ENCODE assay signal across 9 mouse cellular contexts in the genomic region with DNA sequence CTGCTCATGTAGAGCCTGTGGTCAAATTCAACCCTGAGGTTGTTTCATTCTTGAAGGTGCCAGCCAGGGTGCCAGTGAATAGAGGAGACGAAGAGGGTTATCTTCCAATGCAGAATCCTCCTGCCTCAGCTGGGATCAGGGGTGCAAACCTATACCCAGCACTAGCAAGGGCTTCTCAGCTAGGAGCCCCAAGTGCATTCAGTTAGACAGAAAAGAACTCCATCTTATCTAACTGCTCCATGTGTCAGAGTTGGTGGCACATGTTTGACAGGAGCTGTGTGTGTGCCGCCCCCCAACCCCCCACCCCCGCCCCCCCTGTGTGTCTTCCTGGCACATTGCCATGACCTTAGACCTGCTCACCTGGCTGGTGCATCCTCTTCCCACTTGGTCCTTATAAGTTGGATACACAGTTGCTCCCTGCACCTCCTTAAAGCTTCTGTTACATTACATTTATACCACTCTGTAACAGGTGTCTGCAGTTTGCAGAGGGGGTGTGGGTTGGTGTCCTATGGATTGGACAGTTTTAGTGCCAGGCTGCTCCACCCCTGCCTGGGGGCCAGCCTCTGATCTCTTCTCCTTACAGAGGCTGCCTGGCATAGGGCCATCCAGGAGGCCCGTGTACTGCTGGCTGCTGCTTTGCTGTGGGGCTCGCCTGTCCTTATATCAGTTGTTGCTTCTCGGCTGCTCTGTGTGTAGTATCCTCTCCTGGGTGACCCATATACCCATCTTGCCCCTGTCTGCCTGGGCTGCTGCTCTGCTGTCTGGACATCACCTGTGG. TPM values are rescaled to one million over a fixed set of nuclear protein-coding genes. Genes with fewer than 3 reads are reported as not detected.
DNase-seq lines count a peak whose midpoint lies in the region; ATAC-seq and TF ChIP-seq lines count a peak whose summit lies in the region.
"Had no signal": no experiment of that assay in that cellular context is flagged by ENCODE, and none has a peak within 500 bp of the region (broad histone marks: within the 10 kb centered on the region; RNA-seq: fewer than 3 reads in every experiment).

No protein-coding gene starts in this region.

- H3K36me3 ChIP-seq in heart, embryonic 12.5 days: no peaks in the 10 kb centered on the region
- no peaks in the 10 kb centered on the region for H3K36me3 ChIP-seq in lung, postnatal 0 days (ENCODE audit: insufficient read depth, low read length)
- 0 out of 2 replicates have a peak, but pooled peaks cover 1% of the 10 kb centered on the region for H3K36me3 ChIP-seq in macrophage (ENCODE audit: inconsistent target)

- 58% methylated on average over 6 of the region's 6 CpGs for WGBS in heart, embryonic 12.5 days
- 49% methylated on average over 6 of the region's 6 CpGs for WGBS in lung, postnatal 0 days
- 45% methylated on average over 6 of the region's 6 CpGs for WGBS in lung, adult 2 months
- 48% methylated on average over 6 of the region's 6 CpGs for WGBS in macrophage (ENCODE audit: missing documents)

- no peaks in the 10 kb centered on the region for H3K9me3 ChIP-seq in heart, embryonic 12.5 days (replicated peaks)
- H3K9me3 ChIP-seq in lung, postnatal 0 days (ENCODE audit: low read length): no peaks in the 10 kb centered on the region

- no peak for TF ChIP-seq POLR2A in lung, adult 2 months (IDR thresholded peaks at IDR 0.05; ENCODE audit: borderline replicate concordance, extremely low read depth, low read depth, low read length)

- H3K4me3 ChIP-seq in heart, embryonic 12.5 days: no peak overlapping the region
- H3K4me3 ChIP-seq in lung, postnatal 0 days (ENCODE audit: low read depth, low read length): no peak overlapping the region
- no peak overlapping the region for H3K4me3 ChIP-seq in lung, adult 2 months (replicated peaks; ENCODE audit: extremely low read depth, low read depth, low read length)
- no peak overlapping the region for H3K4me3 ChIP-seq in macrophage (ENCODE audit: inconsistent target)

- TF ChIP-seq CTCF in lung, postnatal 0 days (IDR thresholded peaks at IDR 0.05): no peak
- TF ChIP-seq CTCF in lung, adult 2 months (IDR thresholded peaks at IDR 0.05; ENCODE audit: insufficient read depth, low read length): no peak

- H3K4me1 ChIP-seq in heart, embryonic 12.5 days (replicated peaks): peaks cover 68% of the 10 kb centered on the region
- H3K4me1 ChIP-seq in lung, postnatal 0 days (ENCODE audit: insufficient read depth, low read depth, low read length): peaks cover 17% of the 10 kb centered on the region
- H3K4me1 ChIP-seq in lung, adult 2 months (ENCODE audit: control insufficient read depth, insufficient read depth, low read length): peaks cover 51% of the 10 kb centered on the region

- H3K4me2 ChIP-seq in heart, embryonic 12.5 days: no peak overlapping the region
- no peak overlapping the region for H3K4me2 ChIP-seq in lung, postnatal 0 days (replicated peaks; ENCODE audit: low read depth, low read length)

- no peak for ATAC-seq in heart, embryonic 12.5 days (ENCODE audit: insufficient number of reproducible peaks, low FRiP score)
- ATAC-seq in lung, postnatal 0 days: no peak
- peak; percentile 26 for ATAC-seq in common myeloid progenitor, adult 5-6 weeks (replicated peaks; ENCODE audit: low read depth, poor library complexity, severe bottlenecking)

- peaks cover 100% of the 10 kb centered on the region for H3K79me2 ChIP-seq in macrophage (ENCODE audit: inconsistent target)

- H3K27ac ChIP-seq in heart, embryonic 12.5 days (ENCODE audit: poor library complexity, severe bottlenecking): peak overlapping the region; percentile 36; the same call in 1 of the 2 replicates
- H3K27ac ChIP-seq in lung, postnatal 0 days (ENCODE audit: low read length): peak overlapping the region; percentile 38; the same call in 1 of the 2 replicates
- H3K27ac ChIP-seq in macrophage: peak overlapping the region; percentile 88

- H3K9ac ChIP-seq in heart, embryonic 12.5 days: 0 out of 2 replicates have a peak overlapping the region, but pooled peaks have one; percentile 13
- H3K9ac ChIP-seq in lung, postnatal 0 days (replicated peaks; ENCODE audit: low read depth): no peak overlapping the region

- DNase-seq in heart, adult 9 months (ENCODE audit: low spot score in 2 of 2): no peak
- no peak for DNase-seq in lung, postnatal 0 days (ENCODE audit: low spot score)
- no peak for DNase-seq in lung, adult 2 months
- no peak for DNase-seq in layer of hippocampus, postnatal 25 days (ENCODE audit: extremely low spot score in 1 of 2, low spot score in 1 of 2)
- no peak for DNase-seq in left cerebral cortex, postnatal 14 days (ENCODE audit: low spot score in 2 of 2)
- DNase-seq: lung, adult 18-20 months had no signal

- no peaks in the 10 kb centered on the region for H3K27me3 ChIP-seq in heart, embryonic 12.5 days (replicated peaks)
- no peaks in the 10 kb centered on the region for H3K27me3 ChIP-seq in lung, postnatal 0 days (replicated peaks; ENCODE audit: insufficient read depth, low read length)

- intact Hi-C loops in left cerebral cortex, postnatal 14 days (cut with DNase I): no loop called here

- no peak for TF ChIP-seq EP300 in lung, postnatal 0 days (IDR thresholded peaks at IDR 0.05)

RNA-seq across cellular contexts. Expression of gene Tpst2, which starts 20.1 kb away (rescaled TPM):
- 34.4 and 36.4 TPM in 2 replicates for polyA plus RNA-seq in heart, embryonic 12.5 days (2016; fragmentation: Nextera tagmentation; extraction: Ambion mirVana)
- 96.8 and 106 TPM in 2 replicates for polyA plus RNA-seq in lung, postnatal 0 days (2015; fragmentation: Nextera tagmentation; extraction: Ambion mirVana)
- polyA plus RNA-seq in lung, adult 2 months (2012; rRNA removed): 122 and 144 TPM in 2 replicates
- 23.7 and 32.0 TPM in 2 replicates for total RNA-seq in common myeloid progenitor, adult 5-6 weeks (2017)
- 10 to 100 TPM; 21.9 to 89.9 (median 52.8) TPM for total RNA-seq in macrophage (2018; cell fraction: chromatin; rRNA removed)
- total RNA-seq in macrophage (2018; cell fraction: cytosol; rRNA removed): 10 to 100 TPM; 35.5 to 61.8 (median 45.7) TPM
- 10 to 100 TPM; 38.0 to 87.9 (median 57.7) TPM for total RNA-seq in macrophage (2018; cell fraction: nucleus; rRNA removed)
- polyA plus RNA-seq in macrophage (2018): 51.3 to 89.5 TPM (median 52.2 TPM) in 3 replicates
- 10 to 100 TPM; 45.9 to 46.2 TPM for total RNA-seq in layer of hippocampus, postnatal 25 days (2021)
- 10 to 100 TPM; 41.3 to 42.9 TPM for total RNA-seq in left cerebral cortex, postnatal 14 days (2021)

RNA-seq across cellular contexts. Expression of gene Tfip11, which starts 29.6 kb away (rescaled TPM):
- polyA plus RNA-seq in heart, embryonic 12.5 days (2016; fragmentation: Nextera tagmentation; extraction: Ambion mirVana): 21.6 and 22.3 TPM in 2 replicates
- 16.0 and 16.7 TPM in 2 replicates for polyA plus RNA-seq in lung, postnatal 0 days (2015; fragmentation: Nextera tagmentation; extraction: Ambion mirVana)
- 33.5 and 36.2 TPM in 2 replicates for polyA plus RNA-seq in lung, adult 2 months (2012; rRNA removed)
- 18.6 and 23.8 TPM in 2 replicates for total RNA-seq in common myeloid progenitor, adult 5-6 weeks (2017)
- total RNA-seq in macrophage (2018; cell fraction: chromatin; rRNA removed): 10 to 100 TPM; 13.5 to 42.1 (median 30.7) TPM
- total RNA-seq in macrophage (2018; cell fraction: cytosol; rRNA removed): 10 to 100 TPM; 21.8 to 37.9 (median 29.9) TPM
- 10 to 100 TPM; 18.5 to 36.7 (median 29.0) TPM for total RNA-seq in macrophage (2018; cell fraction: nucleus; rRNA removed)
- 27.6 to 29.7 TPM (median 28.0 TPM) in 3 replicates for polyA plus RNA-seq in macrophage (2018)
- 10 to 100 TPM; 35.3 to 40.1 TPM for total RNA-seq in layer of hippocampus, postnatal 25 days (2021)
- total RNA-seq in left cerebral cortex, postnatal 14 days (2021): 10 to 100 TPM; 37.1 to 37.9 TPM

RNA-seq across cellular contexts. Expression of gene Crybb1, which starts 41.0 kb away (rescaled TPM):
- 0.46 and 0.67 TPM in 2 replicates for polyA plus RNA-seq in heart, embryonic 12.5 days (2016; fragmentation: Nextera tagmentation; extraction: Ambion mirVana)
- polyA plus RNA-seq in lung, postnatal 0 days (2015; fragmentation: Nextera tagmentation; extraction: Ambion mirVana): 1.4 and 1.7 TPM in 2 replicates
- 0.14 TPM in 1 of 2 replicates, not detected in the other for polyA plus RNA-seq in lung, adult 2 months (2012; rRNA removed)
- total RNA-seq in common myeloid progenitor, adult 5-6 weeks (2017): not detected in 2 replicates
- 1 to 10 TPM in 1 of 26 experiments, not detected in 25; 1.2 TPM for total RNA-seq in macrophage (2018; cell fraction: chromatin; rRNA removed)
- 1 to 10 TPM in 2 of 26 experiments, under 1 TPM in 17, not detected in 7; 0.17 to 1.1 (median 0.39) TPM for total RNA-seq in macrophage (2018; cell fraction: cytosol; rRNA removed)
- total RNA-seq in macrophage (2018; cell fraction: nucleus; rRNA removed): 1 to 10 TPM in 1 of 26 experiments, under 1 TPM in 1, not detected in 24; 0.68 to 1.1 TPM
- not detected in 3 replicates for polyA plus RNA-seq in macrophage (2018)
- total RNA-seq in layer of hippocampus, postnatal 25 days (2021): 1 to 10 TPM; 7.4 to 7.9 TPM
- 10 to 100 TPM; 12.9 to 14.5 TPM for total RNA-seq in left cerebral cortex, postnatal 14 days (2021)

RNA-seq across cellular contexts. Expression of gene Cryba4, which starts 44.3 kb away (rescaled TPM):
- polyA plus RNA-seq in heart, embryonic 12.5 days (2016; fragmentation: Nextera tagmentation; extraction: Ambion mirVana): 0.57 and 0.64 TPM in 2 replicates
- 0.87 and 1.5 TPM in 2 replicates for polyA plus RNA-seq in lung, postnatal 0 days (2015; fragmentation: Nextera tagmentation; extraction: Ambion mirVana)
- polyA plus RNA-seq in lung, adult 2 months (2012; rRNA removed): 1.0 and 1.4 TPM in 2 replicates
- not detected in 2 replicates for total RNA-seq in common myeloid progenitor, adult 5-6 weeks (2017)
- 1 to 10 TPM in 24 of 26 experiments, not detected in 2; 1.5 to 6.9 (median 3.8) TPM for total RNA-seq in macrophage (2018; cell fraction: chromatin; rRNA removed)
- total RNA-seq in macrophage (2018; cell fraction: cytosol; rRNA removed): 10 to 100 TPM in 11 of 26 experiments, 1 to 10 TPM in 15; 3.9 to 26.6 (median 6.5) TPM
- total RNA-seq in macrophage (2018; cell fraction: nucleus; rRNA removed): 10 to 100 TPM in 2 of 26 experiments, 1 to 10 TPM in 23, not detected in 1; 1.1 to 11.4 (median 3.4) TPM
- 0.62 to 5.3 TPM (median 3.6 TPM) in 3 replicates for polyA plus RNA-seq in macrophage (2018)
- total RNA-seq in layer of hippocampus, postnatal 25 days (2021): 1 to 10 TPM; 1.1 to 1.2 TPM
- 1 to 10 TPM; 1.2 to 1.5 TPM for total RNA-seq in left cerebral cortex, postnatal 14 days (2021)

RNA-seq across cellular contexts. Expression of gene Srrd, which starts 46.2 kb away (rescaled TPM):
- 23.8 and 25.2 TPM in 2 replicates for polyA plus RNA-seq in heart, embryonic 12.5 days (2016; fragmentation: Nextera tagmentation; extraction: Ambion mirVana)
- 21.3 and 21.9 TPM in 2 replicates for polyA plus RNA-seq in lung, postnatal 0 days (2015; fragmentation: Nextera tagmentation; extraction: Ambion mirVana)
- 34.6 and 38.4 TPM in 2 replicates for polyA plus RNA-seq in lung, adult 2 months (2012; rRNA removed)
- total RNA-seq in common myeloid progenitor, adult 5-6 weeks (2017): 10.3 and 20.0 TPM in 2 replicates
- total RNA-seq in macrophage (2018; cell fraction: chromatin; rRNA removed): 10 to 100 TPM in 25 of 26 experiments, 1 to 10 TPM in 1; 6.4 to 59.0 (median 34.5) TPM
- total RNA-seq in macrophage (2018; cell fraction: cytosol; rRNA removed): 10 to 100 TPM in 23 of 26 experiments, 1 to 10 TPM in 3; 8.8 to 23.6 (median 16.0) TPM
- total RNA-seq in macrophage (2018; cell fraction: nucleus; rRNA removed): 10 to 100 TPM; 13.0 to 55.0 (median 32.4) TPM
- polyA plus RNA-seq in macrophage (2018): 10.4 to 27.3 TPM (median 21.2 TPM) in 3 replicates
- 10 to 100 TPM; 22.6 to 25.9 TPM for total RNA-seq in layer of hippocampus, postnatal 25 days (2021)
- 10 to 100 TPM; 21.6 to 23.0 TPM for total RNA-seq in left cerebral cortex, postnatal 14 days (2021)

Comparison
In these comparisons a context has a peak if more than half of its experiments do, and no peak if none do; other contexts are left out.
1. H3K27ac ChIP-seq: peak in every context shown above with its lines; median percentile 88 in macrophage; 38 in lung, postnatal 0 days; 36 in heart, embryonic 12.5 days.